Mouse (Mus musculus) forebrain, embryonic 11.5 days (tissue): Measurements from ENCODE around the gene 1700024P04Rik. TPM values are rescaled to one million over a fixed set of nuclear protein-coding genes. Genes with fewer than 3 reads are reported as not detected.

Experiments
- ATAC-seq: fragments of 200-750 bp; cut with Nextera tagmentation; replicated peaks from 2 replicates; pipeline ENCODE4 v1.8.0; 2017; ENCODE audit warnings: moderate TSS enrichment; ENCODE audit not compliant: low FRiP score
- DNase-seq: peaks from one replicate; pipeline ENCODE4 v3.0.0-alpha.2; 2017; ENCODE audit warnings: low spot score
- H3K27ac ChIP-seq: fragments of 300-500 bp; sonication (generic); 2 replicates; pipeline ENCODE4 v1.5.1; 2014; ENCODE audit warnings: low read depth, low read length
- H3K27me3 ChIP-seq: fragments of 300-500 bp; sonication (generic); 2 replicates; pipeline ENCODE4 v1.6.1; 2014; ENCODE audit warnings: mild to moderate bottlenecking, low read length, mixed read lengths; ENCODE audit not compliant: control insufficient read depth, insufficient read depth
- H3K36me3 ChIP-seq: fragments of 300-500 bp; sonication (generic); 2 replicates; pipeline ENCODE4 v1.6.1; 2014; ENCODE audit warnings: mild to moderate bottlenecking, low read length, moderate library complexity, mixed read lengths; ENCODE audit not compliant: control insufficient read depth, insufficient read depth
- H3K4me1 ChIP-seq: fragments of 300-500 bp; sonication (generic); replicated peaks from 2 replicates; pipeline ENCODE4 v1.6.1; 2014; ENCODE audit warnings: low read length, mixed read lengths; ENCODE audit not compliant: control insufficient read depth, insufficient read depth
- H3K4me2 ChIP-seq: fragments of 300-500 bp; sonication (generic); 2 replicates; pipeline ENCODE4 v1.6.1; 2014; ENCODE audit warnings: low read depth, mild to moderate bottlenecking, low read length, moderate library complexity, mixed read lengths; ENCODE audit not compliant: severe bottlenecking
- H3K4me3 ChIP-seq: fragments of 300-500 bp; sonication (generic); 2 replicates; pipeline ENCODE4 v1.5.1; 2014; ENCODE audit warnings: low read depth, low read length
- H3K9ac ChIP-seq: fragments of 300-500 bp; sonication (generic); 2 replicates; pipeline ENCODE4 v1.6.1; 2014; ENCODE audit warnings: low read length
- H3K9me3 ChIP-seq: fragments of 300-500 bp; sonication (generic); 2 replicates; pipeline ENCODE4 v1.6.1; 2016; ENCODE audit warnings: low read length, mixed read lengths; ENCODE audit not compliant: control insufficient read depth
- WGBS: fragments of 180-500 bp; shearing (Covaris S2); extraction: QIAGEN DNeasy Blood & Tissue Kit; methylation state at CpG from one replicate; pipeline ENCODE4 v1.1.7; 2014; 5-methylcytosine and 5-hydroxymethylcytosine counted together
- polyA plus RNA-seq: library from polyadenylated mRNA; unstranded; fragments of >200 nt; fragmentation: Nextera tagmentation; extraction: Ambion mirVana; gene quantifications from 2 replicates; pipeline ENCODE4 v1.2.1, GENCODE M21; 2014

The 1700024P04Rik gene
- polyA plus RNA-seq, 1 experiment from 2014 or later: not detected

DNA sequence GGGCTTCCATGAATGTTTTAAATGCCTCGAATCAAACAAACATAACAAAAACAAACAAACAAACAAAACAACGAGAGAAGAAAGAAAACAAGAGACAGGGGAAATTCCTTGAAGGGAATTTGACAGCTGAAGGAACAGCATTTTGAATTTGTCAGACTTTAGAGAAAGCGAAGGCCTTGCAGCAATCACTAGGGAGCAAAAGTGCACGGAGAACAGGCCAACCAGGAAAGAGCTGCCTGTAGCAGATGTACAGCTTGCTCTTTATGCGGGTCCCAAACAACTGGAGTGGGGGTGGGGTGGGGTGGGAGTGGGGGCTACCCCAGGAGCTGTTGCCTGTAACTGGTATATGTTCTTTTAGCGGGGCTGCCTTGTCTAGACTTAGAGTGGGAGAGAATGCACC, 42.0 kb downstream of the 1700024P04Rik start:
- Histone ChIP-seq H3K27ac (no peak overlapping the region), H3K4me1 (no peaks in the 10 kb centered on the region), H3K9me3 (no peaks in the 10 kb centered on the region), H3K4me2 (no peak overlapping the region), H3K27me3 (no peaks in the 10 kb centered on the region), H3K36me3 (no peaks in the 10 kb centered on the region), H3K9ac (no peak overlapping the region), H3K4me3 (no peak overlapping the region)
- DNase-seq (no peak), ATAC-seq (no peak)
- WGBS: 75% methylated on average over 6 of the region's 6 CpGs

DNA sequence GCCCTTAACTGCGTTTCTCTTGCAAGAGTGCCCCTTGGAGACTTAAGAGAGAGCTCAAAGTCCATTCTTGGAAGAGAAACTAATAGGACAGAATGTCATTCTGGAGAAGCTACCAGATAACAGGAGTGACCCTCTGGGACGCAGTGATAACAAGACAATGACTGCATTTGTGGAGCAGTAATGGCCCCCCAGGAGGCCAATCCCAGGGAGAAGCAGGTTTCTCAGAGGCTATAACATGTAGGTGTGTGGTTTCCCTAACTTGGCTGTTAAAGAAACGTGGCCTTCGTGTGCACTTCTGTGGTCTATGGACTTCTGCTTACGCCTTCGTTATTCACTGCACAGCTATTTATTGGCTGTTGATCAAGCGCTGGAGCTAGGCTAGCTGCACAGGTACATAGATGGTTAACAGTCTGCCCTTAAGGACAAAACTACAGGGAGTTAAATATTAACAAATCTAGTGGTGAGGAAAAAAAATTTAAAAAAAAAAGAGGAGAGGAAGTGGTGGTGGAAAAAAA, 42.5 kb downstream of the 1700024P04Rik start:
- no peak for ATAC-seq
- DNase-seq: no peak
- Histone ChIP-seq H3K27ac (no peak overlapping the region), H3K4me2 (no peak overlapping the region), H3K4me1 (no peaks in the 10 kb centered on the region), H3K4me3 (no peak overlapping the region), H3K27me3 (no peaks in the 10 kb centered on the region), H3K36me3 (no peaks in the 10 kb centered on the region), H3K9ac (no peak overlapping the region), H3K9me3 (no peaks in the 10 kb centered on the region)
- WGBS: 82% methylated on average over 7 of the region's 7 CpGs

DNA sequence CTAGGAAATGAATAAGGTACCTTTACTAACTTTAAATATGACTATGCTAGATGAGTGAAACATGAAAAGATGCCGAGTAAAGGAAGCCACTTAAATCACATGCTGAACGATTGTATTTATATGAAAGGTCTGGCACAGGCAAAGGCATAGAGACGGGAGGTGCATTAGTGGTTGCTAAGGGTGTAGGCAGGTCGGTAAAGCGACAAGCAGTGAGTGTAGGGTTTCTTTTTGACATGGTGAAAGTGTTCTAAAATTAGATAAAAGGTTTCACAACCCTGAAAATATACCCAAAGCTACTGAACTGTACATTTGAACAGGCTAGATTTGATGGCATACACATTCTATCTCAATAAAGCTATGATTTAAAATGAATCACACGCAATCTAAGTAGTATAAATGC, 47.3 kb downstream of the 1700024P04Rik start:
- no peak for ATAC-seq
- Histone ChIP-seq H3K4me3 (no peak overlapping the region), H3K36me3 (no peaks in the 10 kb centered on the region), H3K4me2 (no peak overlapping the region), H3K27me3 (no peaks in the 10 kb centered on the region), H3K27ac (no peak overlapping the region), H3K9ac (no peak overlapping the region), H3K9me3 (no peaks in the 10 kb centered on the region), H3K4me1 (no peaks in the 10 kb centered on the region)
- DNase-seq: no peak
- WGBS: 88% methylated on average over 6 of the region's 6 CpGs

Other genes with a start within 250 kb of the 1700024P04Rik start
- 26.4 and 33.5 TPM in 2 replicates for gene Fcho2, start 169.1 kb downstream of the 1700024P04Rik start, polyA plus RNA-seq
- gene Tnpo1, start 58.2 kb downstream of the 1700024P04Rik start, polyA plus RNA-seq: 60.2 and 65.7 TPM in 2 replicates
- 0.72 and 0.73 TPM in 2 replicates for gene Zfp366, start 200.3 kb upstream of the 1700024P04Rik start, polyA plus RNA-seq